Mouse (Mus musculus) adrenal gland, postnatal 10 days (tissue): ENCODE data around the gene Scin. TPM values are rescaled to one million over a fixed set of nuclear protein-coding genes. Genes with fewer than 3 reads are reported as not detected.

ENCODE experiments used
- DNase-seq: peaks from one replicate; pipeline ENCODE4 v3.0.0; 2021; ENCODE audit warnings: mixed read lengths
- total RNA-seq, 2 experiments: library from RNA; stranded (reverse); gene quantifications; 2 replicates each; pipeline ENCODE4 v1.2.3; 2021

The Scin gene
- total RNA-seq, 2 experiments from 2014 or later: 0.45 to 0.63 TPM

- DNase-seq: no peak
Measured at GRCm38 (mm10) chr12:40108143-40108542, 25.9 kb downstream of the Scin start.

GRCm38 (mm10) chr12:40106874-40107273 is 27.2 kb downstream of the Scin start:
- DNase-seq: no peak

GRCm38 (mm10) chr12:40104750-40105149 is 29.3 kb downstream of the Scin start:
- DNase-seq: no peak

GRCm38 (mm10) chr12:40102359-40102758 is 31.7 kb downstream of the Scin start:
- no peak for DNase-seq

GRCm38 (mm10) chr12:40099407-40099806 is 34.6 kb downstream of the Scin start:
- no peak for DNase-seq

GRCm38 (mm10) chr12:40097449-40097848 is 36.6 kb downstream of the Scin start:
- no peak for DNase-seq

- no peak for DNase-seq
Measured at GRCm38 (mm10) chr12:40097023-40097422, 37.0 kb downstream of the Scin start.

GRCm38 (mm10) chr12:40096453-40096852 is 37.6 kb downstream of the Scin start:
- DNase-seq: no peak

GRCm38 (mm10) chr12:40090017-40090416 is 44.0 kb downstream of the Scin start:
- no peak for DNase-seq

- no peak for DNase-seq
Measured at GRCm38 (mm10) chr12:40085731-40086322, 48.2 kb downstream of the Scin start.

GRCm38 (mm10) chr12:40082453-40083238 is 51.4 kb downstream of the Scin start:
- DNase-seq: no peak

- DNase-seq: no peak
Measured at GRCm38 (mm10) chr12:40082048-40082447, 52.0 kb downstream of the Scin start.

- DNase-seq: no peak
Measured at GRCm38 (mm10) chr12:40073660-40074059, 60.4 kb downstream of the Scin start.

- DNase-seq: no peak
Measured at GRCm38 (mm10) chr12:40047024-40047423, 87.0 kb downstream of the Scin start.

GRCm38 (mm10) chr12:40043816-40044585 is 90.0 kb downstream of the Scin start:
- no peak for DNase-seq

- peak; percentile 21 for DNase-seq
Measured at GRCm38 (mm10) chr12:40040067-40040466, 94.0 kb downstream of the Scin start.

- DNase-seq: peak; percentile 95
Measured at GRCm38 (mm10) chr12:40037876-40038463, 96.1 kb downstream of the Scin start, which contains the start of gene Arl4a. Arl4a (minus strand) TSS chr12:40038025.

- peak; percentile 100 for DNase-seq
Measured at GRCm38 (mm10) chr12:40037226-40037813, 96.7 kb downstream of the Scin start.

GRCm38 (mm10) chr12:40036666-40037065 is 97.4 kb downstream of the Scin start:
- DNase-seq: peak; percentile 33

GRCm38 (mm10) chr12:40035506-40035905 is 98.5 kb downstream of the Scin start:
- no peak for DNase-seq

- no peak for DNase-seq
Measured at GRCm38 (mm10) chr12:40029201-40029600, 104.8 kb downstream of the Scin start.

GRCm38 (mm10) chr12:40027846-40028245 is 106.2 kb downstream of the Scin start:
- no peak for DNase-seq
